Mouse (Mus musculus): ENCODE results near the gene Pif1. TPM values are rescaled to one million over a fixed set of nuclear protein-coding genes. Genes with fewer than 3 reads are reported as not detected.

The Pif1 gene
- polyA plus RNA-seq, 1 experiment from 2014 or later = 10.0 TPM

GRCm38 (mm10) chr9:65621666-65622065, 34.7 kb downstream of the Pif1 start:
- no peaks in the 10 kb centered on the region for H3K4me1 ChIP-seq (replicated peaks)
- no peak overlapping the region for H3K4me3 ChIP-seq (replicated peaks)
- H3K27me3 ChIP-seq = peaks cover 17% of the 10 kb centered on the region
- no peak overlapping the region for H3K27ac ChIP-seq (replicated peaks)
- no peaks in the 10 kb centered on the region for H3K9me3 ChIP-seq (replicated peaks)
- ATAC-seq (ENCODE audit: insufficient read depth) = no peak
- H3K4me2 ChIP-seq = no peak overlapping the region
- no peaks in the 10 kb centered on the region for H3K36me3 ChIP-seq (replicated peaks)
- WGBS (ENCODE audit: insufficient replicate concordance) = 46% methylated on average over 2 of the region's 2 CpGs
- H3K9ac ChIP-seq = no peak overlapping the region

DNA sequence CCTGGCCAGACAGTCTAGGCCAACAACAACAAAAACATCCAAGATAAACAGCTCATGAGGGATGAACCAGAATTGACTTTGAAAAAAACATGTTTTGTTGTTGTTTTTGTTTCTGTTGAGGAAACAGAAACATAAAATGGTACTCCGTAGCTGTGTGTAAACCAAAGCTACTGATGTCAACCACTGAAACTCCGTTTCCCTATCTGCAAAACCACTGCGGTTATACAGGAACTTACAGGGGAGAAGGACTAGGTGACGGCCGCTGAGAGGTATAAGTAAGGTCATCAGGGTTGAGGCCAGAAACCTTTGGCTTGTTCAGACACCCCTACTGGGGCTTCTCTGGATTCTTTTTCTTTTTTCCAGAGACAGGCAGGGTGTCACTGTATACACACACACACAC, 35.9 kb downstream of the Pif1 start:
- 42% methylated on average over 5 of the region's 5 CpGs for WGBS (ENCODE audit: insufficient replicate concordance)
- H3K4me3 ChIP-seq (replicated peaks) = no peak overlapping the region
- no peaks in the 10 kb centered on the region for H3K36me3 ChIP-seq (replicated peaks)
- no peak for ATAC-seq (ENCODE audit: insufficient read depth)
- H3K9me3 ChIP-seq (replicated peaks) = no peaks in the 10 kb centered on the region
- H3K4me1 ChIP-seq (replicated peaks) = no peaks in the 10 kb centered on the region
- no peak overlapping the region for H3K4me2 ChIP-seq
- no peak overlapping the region for H3K27ac ChIP-seq (replicated peaks)
- H3K27me3 ChIP-seq = peaks cover 29% of the 10 kb centered on the region
- no peak overlapping the region for H3K9ac ChIP-seq

- H3K27ac ChIP-seq (replicated peaks) = no peak overlapping the region
- peaks cover 4% of the 10 kb centered on the region for H3K4me1 ChIP-seq (replicated peaks)
- WGBS (ENCODE audit: insufficient replicate concordance) = 39% methylated on average over 2 of the region's 2 CpGs
- peaks cover 43% of the 10 kb centered on the region for H3K27me3 ChIP-seq
- H3K9ac ChIP-seq = no peak overlapping the region
- no peaks in the 10 kb centered on the region for H3K9me3 ChIP-seq (replicated peaks)
- H3K4me2 ChIP-seq = no peak overlapping the region
- no peak for ATAC-seq (ENCODE audit: insufficient read depth)
- no peak overlapping the region for H3K4me3 ChIP-seq (replicated peaks)
- H3K36me3 ChIP-seq (replicated peaks) = no peaks in the 10 kb centered on the region
Measured at GRCm38 (mm10) chr9:65624266-65624665, 37.3 kb downstream of the Pif1 start.

- Histone ChIP-seq H3K4me1 (replicated peaks) (peaks cover 15% of the 10 kb centered on the region), H3K36me3 (replicated peaks) (no peaks in the 10 kb centered on the region), H3K27me3 (peaks cover 91% of the 10 kb centered on the region), H3K4me2 (peak within 1 kb of the TSS; percentile 71), H3K9me3 (replicated peaks) (no peaks in the 10 kb centered on the region), H3K9ac (peak within 1 kb of the TSS; percentile 27), H3K4me3 (replicated peaks) (peak within 1 kb of the TSS; percentile 60), H3K27ac (replicated peaks) (peak within 1 kb of the TSS; percentile 53; the same call in 1 of the 2 replicates)
- ATAC-seq (ENCODE audit: insufficient read depth) = no peak
- 2% methylated on average over 39 of the region's 40 CpGs for whole genome bisulfite sequencing (ENCODE audit: insufficient replicate concordance)
Measured at GRCm38 (mm10) chr9:65629025-65629766, 42.2 kb downstream of the Pif1 start, which contains the start of gene Rbpms2. Gene Rbpms2 (plus strand): TSS chr9:65629648.

- ATAC-seq (ENCODE audit: insufficient read depth) = peak; percentile 83
- Histone ChIP-seq H3K27ac (replicated peaks) (peak overlapping the region; percentile 53; the same call in 1 of the 2 replicates), H3K4me2 (peak overlapping the region; percentile 71), H3K4me1 (replicated peaks) (peaks cover 15% of the 10 kb centered on the region), H3K27me3 (peaks cover 92% of the 10 kb centered on the region), H3K4me3 (replicated peaks) (peak overlapping the region; percentile 60), H3K36me3 (replicated peaks) (no peaks in the 10 kb centered on the region), H3K9me3 (replicated peaks) (no peaks in the 10 kb centered on the region), H3K9ac (peak overlapping the region; percentile 27)
- WGBS (ENCODE audit: insufficient replicate concordance) = under 1% methylated on average over 69 of the region's 83 CpGs
Measured at GRCm38 (mm10) chr9:65629767-65630630, 43.0 kb downstream of the Pif1 start.

GRCm38 (mm10) chr9:65630631-65631353, 43.8 kb downstream of the Pif1 start:
- under 1% methylated on average over 76 of the region's 78 CpGs for WGBS (ENCODE audit: insufficient replicate concordance)
- H3K9ac ChIP-seq = peak overlapping the region; percentile 23
- H3K36me3 ChIP-seq (replicated peaks) = no peaks in the 10 kb centered on the region
- peaks cover 15% of the 10 kb centered on the region for H3K4me1 ChIP-seq (replicated peaks)
- peak overlapping the region; percentile 53 for H3K27ac ChIP-seq (replicated peaks)
- no peaks in the 10 kb centered on the region for H3K9me3 ChIP-seq (replicated peaks)
- peak overlapping the region; percentile 60 for H3K4me3 ChIP-seq (replicated peaks)
- peak overlapping the region; percentile 71 for H3K4me2 ChIP-seq
- ATAC-seq (ENCODE audit: insufficient read depth) = peak; percentile 75
- H3K27me3 ChIP-seq = peaks cover 85% of the 10 kb centered on the region

DNA sequence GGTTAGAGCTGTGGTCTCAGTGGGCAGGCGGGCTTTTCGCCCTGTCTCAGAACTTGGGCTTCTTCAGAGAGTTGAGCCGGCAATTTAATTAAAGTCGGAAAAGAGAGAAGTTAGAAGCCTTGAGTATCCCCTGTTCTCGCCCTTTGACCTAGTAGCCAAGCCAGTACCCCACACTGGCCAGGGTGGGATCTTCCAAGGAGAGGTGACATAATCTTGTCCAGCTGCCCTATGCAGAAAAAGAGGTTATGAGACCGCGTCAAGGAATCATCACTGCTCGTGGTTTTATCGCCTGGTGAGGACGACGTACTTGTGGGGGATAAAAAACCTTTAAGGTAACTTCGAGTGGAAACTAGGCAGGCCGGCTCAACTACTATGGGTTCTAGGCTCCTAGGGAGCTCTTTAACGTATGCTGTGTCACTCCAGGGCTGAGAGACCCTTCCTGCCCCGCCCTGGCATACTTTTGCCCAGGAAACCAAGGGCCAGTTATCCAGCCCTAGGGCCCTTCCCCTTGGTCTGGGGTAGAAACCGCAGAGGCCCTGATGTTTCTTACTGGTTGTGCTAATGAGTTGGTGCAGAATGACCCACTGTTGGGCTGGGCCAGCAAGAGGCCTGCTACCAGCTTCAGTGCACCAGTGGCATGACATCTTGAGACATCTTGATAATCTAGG, 44.5 kb downstream of the Pif1 start:
- Histone ChIP-seq H3K4me1 (replicated peaks) (peaks cover 15% of the 10 kb centered on the region), H3K4me2 (peak overlapping the region; percentile 71), H3K36me3 (replicated peaks) (no peaks in the 10 kb centered on the region), H3K4me3 (replicated peaks) (peak overlapping the region; percentile 60), H3K27ac (replicated peaks) (no peak overlapping the region), H3K9me3 (replicated peaks) (no peaks in the 10 kb centered on the region), H3K9ac (peak overlapping the region; percentile 23; the same call in 1 of the 2 replicates), H3K27me3 (peaks cover 79% of the 10 kb centered on the region)
- WGBS (ENCODE audit: insufficient replicate concordance) = 9% methylated on average over 16 of the region's 16 CpGs
- ATAC-seq (ENCODE audit: insufficient read depth) = no peak

DNA sequence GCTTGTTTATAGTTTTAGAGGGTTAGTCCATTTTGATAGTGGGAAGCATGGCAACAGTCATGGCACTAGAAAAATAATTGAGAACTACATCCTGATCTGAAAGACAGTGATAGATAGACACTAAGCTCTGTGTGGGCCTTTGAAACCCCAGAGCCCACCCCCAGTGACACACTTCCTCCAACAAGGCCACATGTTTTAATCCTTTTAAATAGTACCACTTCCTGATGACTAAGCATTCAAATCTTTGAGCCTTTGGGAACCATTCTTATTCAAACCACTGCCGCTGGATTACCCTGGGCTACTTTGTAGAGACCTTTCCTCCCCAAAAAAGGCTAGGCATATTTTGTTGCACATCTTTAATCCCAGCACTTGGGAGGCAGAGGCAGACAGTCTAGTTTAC, 48.8 kb downstream of the Pif1 start:
- Histone ChIP-seq H3K4me3 (replicated peaks) (no peak overlapping the region), H3K4me2 (no peak overlapping the region), H3K4me1 (replicated peaks) (no peaks in the 10 kb centered on the region), H3K27ac (replicated peaks) (no peak overlapping the region), H3K9ac (no peak overlapping the region), H3K27me3 (peaks cover 40% of the 10 kb centered on the region), H3K36me3 (replicated peaks) (no peaks in the 10 kb centered on the region), H3K9me3 (replicated peaks) (no peaks in the 10 kb centered on the region)
- no peak for ATAC-seq (ENCODE audit: insufficient read depth)
- 53% methylated on average over 1 of the region's 1 CpGs for WGBS (ENCODE audit: insufficient replicate concordance)

- Histone ChIP-seq H3K9ac (no peak overlapping the region), H3K4me2 (no peak overlapping the region), H3K4me3 (replicated peaks) (no peak overlapping the region), H3K27ac (replicated peaks) (no peak overlapping the region), H3K27me3 (peaks cover 36% of the 10 kb centered on the region), H3K36me3 (replicated peaks) (no peaks in the 10 kb centered on the region), H3K9me3 (replicated peaks) (no peaks in the 10 kb centered on the region), H3K4me1 (replicated peaks) (no peaks in the 10 kb centered on the region)
- ATAC-seq (ENCODE audit: insufficient read depth) = no peak
- WGBS (ENCODE audit: insufficient replicate concordance) = 62% methylated on average over 4 of the region's 4 CpGs
Measured at GRCm38 (mm10) chr9:65636926-65637325, 50.0 kb downstream of the Pif1 start.

GRCm38 (mm10) chr9:65639065-65639464, 52.1 kb downstream of the Pif1 start:
- H3K9me3 ChIP-seq (replicated peaks) = no peaks in the 10 kb centered on the region
- ATAC-seq (ENCODE audit: insufficient read depth) = no peak
- H3K9ac ChIP-seq = no peak overlapping the region
- 60% methylated on average over 5 of the region's 5 CpGs for WGBS (ENCODE audit: insufficient replicate concordance)
- peaks cover 16% of the 10 kb centered on the region; the same call in 1 of the 2 replicates for H3K27me3 ChIP-seq
- no peak overlapping the region for H3K4me3 ChIP-seq (replicated peaks)
- H3K36me3 ChIP-seq (replicated peaks) = no peaks in the 10 kb centered on the region
- H3K27ac ChIP-seq (replicated peaks) = no peak overlapping the region
- no peaks in the 10 kb centered on the region for H3K4me1 ChIP-seq (replicated peaks)
- no peak overlapping the region for H3K4me2 ChIP-seq
